Mouse (Mus musculus): Measurements from ENCODE around the gene Rasal2.
"Not testable (repeated sequence)": the region's sequence is repeated elsewhere in the genome, so short reads cannot be mapped to it uniquely, and the experiment has no call there.

The Rasal2 gene

DNA sequence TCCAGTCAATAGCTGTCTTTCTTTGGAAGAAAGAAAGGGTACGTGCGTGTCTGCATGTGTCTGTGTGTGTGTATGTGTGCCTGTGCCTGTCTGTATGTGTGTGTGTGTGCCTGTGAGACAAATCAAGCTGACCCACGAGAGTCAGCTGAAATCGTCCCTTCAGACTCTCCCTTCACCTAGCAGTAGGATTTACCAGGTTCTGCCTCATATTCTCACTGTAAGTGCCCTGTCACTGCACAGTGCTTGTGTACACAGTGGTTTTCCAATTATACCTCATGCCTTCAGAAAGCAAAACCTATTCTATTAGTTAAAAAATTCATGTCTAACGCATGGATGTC, 168.0 kb downstream of the Rasal2 start:
- DNase-seq (ENCODE audit: low read depth, low spot score) = no peak

DNA sequence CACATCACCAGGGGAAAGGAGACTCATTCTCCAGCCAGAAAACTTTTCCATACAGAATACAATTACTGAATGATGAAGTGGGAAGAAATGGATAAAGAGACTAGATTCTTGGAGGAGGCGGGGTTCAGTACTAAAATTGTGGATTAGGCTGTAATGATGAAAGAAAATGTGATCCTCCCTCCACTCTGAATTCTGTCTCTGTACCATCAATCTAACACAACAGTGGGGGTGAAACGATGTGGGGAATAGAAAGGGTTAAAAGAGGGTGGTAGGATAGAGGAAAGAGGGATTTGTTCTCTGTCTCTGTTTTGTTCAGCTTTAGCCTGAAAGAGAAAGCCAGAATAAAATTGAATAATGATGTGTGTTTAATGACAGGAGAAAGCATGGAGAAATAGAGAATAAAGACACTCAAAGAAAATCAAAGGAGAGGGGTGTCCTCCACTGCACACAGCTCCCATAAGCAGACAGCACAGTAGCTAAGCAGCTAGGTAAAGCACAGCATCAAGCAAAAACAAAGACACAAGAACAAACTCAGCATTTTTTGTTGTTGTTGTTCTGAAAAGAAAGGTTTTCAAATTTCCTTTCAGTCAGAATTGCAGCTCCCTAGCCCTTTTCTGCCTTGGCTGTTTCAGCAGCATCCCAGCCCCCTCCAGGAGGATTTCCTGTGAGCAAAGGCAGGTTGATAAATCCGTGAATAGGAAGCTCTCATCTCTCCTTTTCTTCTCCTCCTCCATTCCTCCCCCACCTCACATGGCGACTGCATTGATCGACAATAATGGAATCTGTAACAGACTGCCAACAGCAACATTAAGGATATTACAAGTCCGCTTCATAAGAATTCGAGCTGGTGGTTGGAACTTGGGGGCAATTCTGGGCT, 168.6 kb downstream of the Rasal2 start:
- no peak for DNase-seq (ENCODE audit: low read depth, low spot score)

DNA sequence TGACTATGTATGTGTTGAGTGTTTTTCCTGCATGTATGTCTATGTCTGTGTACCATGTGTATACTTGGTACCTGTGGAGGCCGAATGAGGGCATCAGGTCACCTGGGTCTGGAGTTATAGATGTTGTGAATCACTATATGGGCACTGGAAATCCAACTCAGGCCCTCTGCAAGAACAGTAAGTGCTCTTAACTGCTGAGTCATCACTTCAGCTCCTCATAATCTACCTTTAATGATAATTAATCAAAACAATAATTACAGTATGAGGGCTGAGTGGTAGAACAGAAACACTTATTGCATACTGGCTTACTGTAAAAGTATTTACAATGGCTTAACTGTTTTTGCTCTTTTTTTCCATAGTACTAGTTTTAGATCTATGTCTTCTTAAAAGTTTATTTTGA, 172.7 kb downstream of the Rasal2 start:
- DNase-seq (ENCODE audit: low read depth, low spot score) = no peak

DNA sequence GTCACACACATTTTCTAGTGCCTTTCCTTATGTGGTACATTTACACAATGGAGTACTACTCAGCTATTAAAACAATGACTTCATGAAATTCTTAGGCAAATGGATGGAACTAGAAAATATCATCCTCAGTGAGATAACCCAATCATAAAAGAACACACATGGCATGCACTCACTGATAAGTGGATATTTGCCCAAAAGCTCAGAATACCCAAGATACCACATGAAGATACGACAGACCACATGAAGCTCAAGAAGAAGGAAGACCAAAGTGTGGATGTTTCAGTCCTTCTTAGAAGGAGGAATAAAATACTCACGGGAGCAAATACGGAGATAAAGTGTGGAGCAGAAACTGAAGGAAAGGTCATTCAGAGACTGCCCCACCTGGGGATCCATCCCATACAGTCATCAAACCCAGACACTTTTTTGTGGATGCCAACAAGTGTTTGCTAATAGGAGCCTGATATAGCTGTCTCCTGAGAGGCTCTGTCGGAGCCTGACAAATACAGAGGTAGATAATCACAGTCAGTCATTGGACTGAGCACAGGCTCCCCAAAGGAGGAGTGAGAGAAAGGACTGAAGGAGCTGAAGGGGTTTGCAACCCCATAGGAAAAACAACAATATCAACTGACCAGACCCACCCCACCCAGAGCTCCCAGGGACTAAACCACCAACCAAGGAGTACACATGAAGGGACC, 175.6 kb downstream of the Rasal2 start:
- not testable (repeated sequence) for DNase-seq (ENCODE audit: low read depth, low spot score)

DNA sequence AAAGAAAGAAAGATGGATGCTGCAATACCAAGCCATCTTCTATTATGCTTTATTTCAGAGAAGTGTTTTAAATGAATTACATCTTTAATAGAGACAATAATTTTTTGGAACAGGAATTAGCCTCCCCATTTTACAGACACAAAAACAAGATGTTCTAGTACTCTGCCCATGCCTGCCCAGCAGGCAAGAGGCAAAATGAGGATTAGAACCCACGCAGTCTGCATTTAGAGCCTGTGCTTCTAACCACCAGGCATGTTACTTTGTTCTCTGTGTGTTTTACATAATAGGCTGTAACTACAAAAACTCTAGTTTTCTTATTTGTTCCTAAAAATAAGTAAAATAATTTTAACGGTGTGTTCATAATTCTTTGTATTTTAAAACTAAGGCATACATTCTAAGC, 178.9 kb downstream of the Rasal2 start:
- no peak for DNase-seq (ENCODE audit: low read depth, low spot score)

DNA sequence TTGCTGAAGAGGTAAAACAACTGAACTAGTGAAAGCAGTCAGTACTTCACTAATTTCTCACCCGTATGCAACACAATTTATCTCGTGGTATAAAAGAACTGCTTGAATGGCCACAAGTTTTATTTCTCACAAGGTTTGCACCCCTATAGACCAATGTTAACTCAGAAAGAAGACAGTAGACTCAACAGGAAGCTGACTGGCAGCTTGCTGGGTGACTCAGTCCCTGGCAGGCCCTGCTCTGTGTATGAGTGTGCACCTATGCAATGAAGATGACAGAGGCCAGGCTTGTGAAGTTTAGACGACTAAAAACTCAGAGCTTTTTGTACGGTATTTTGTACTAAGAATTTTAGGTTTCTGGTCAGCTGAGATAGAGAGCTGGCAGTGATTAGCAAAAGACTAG, 180.0 kb downstream of the Rasal2 start:
- DNase-seq (ENCODE audit: low read depth, low spot score) = no peak

DNA sequence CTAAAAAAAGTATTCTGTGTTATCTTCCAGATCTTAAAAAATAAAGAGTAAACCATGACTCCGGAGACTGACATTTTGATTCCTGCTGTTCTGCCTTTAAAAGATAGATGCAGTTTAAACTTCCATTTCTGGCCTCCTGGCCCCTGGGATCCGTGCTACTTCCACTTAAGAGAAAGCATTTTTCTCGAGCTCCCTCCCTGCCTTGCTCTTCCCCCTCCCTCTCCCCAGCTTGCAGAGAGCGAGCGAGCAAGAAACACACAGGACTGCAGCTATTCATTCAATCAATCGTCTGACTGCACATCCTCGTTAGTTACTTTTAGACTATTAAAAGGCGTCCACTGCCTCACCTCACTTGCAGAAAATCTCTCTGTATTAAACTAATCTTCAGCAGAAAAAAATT, 181.4 kb downstream of the Rasal2 start:
- no peak for DNase-seq (ENCODE audit: low read depth, low spot score)

DNA sequence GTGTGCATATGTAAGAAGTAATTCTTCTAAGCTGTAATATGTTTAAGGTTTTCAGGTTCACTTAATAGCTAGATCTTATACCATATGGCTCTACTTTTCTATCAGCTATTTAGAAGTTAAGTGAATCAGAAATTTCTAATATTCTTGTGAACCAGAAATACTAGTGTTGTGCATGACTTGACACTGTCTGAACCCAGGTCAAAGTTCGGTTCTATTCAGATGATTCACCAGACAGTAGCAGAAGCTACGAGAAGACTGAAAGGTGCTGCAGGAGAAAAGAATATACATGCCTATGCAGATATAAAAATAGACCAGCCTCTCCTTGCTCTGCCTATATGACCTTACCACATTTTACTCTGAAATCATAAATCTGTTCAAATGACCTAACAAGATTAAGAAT, 182.0 kb downstream of the Rasal2 start:
- DNase-seq (ENCODE audit: low read depth, low spot score) = no peak

DNA sequence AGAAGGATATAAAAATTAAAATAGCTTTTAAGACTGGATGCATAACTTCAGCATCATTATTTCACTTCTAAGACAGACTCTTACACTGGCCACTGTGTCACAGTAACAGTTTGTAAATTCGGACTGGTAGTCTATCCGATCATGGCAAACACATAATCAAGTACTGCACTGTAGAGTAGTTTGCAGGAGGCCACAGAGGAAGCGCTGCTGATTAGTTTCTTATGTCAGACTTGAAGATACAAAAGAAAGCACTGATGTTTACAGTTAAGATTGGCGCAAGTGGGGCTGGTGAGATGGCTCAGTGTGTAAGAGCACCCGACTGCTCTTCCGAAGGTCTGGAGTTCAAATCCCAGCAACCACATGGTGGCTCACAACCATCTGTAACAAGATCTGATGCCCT, 187.4 kb downstream of the Rasal2 start:
- DNase-seq (ENCODE audit: low read depth, low spot score) = no peak

DNA sequence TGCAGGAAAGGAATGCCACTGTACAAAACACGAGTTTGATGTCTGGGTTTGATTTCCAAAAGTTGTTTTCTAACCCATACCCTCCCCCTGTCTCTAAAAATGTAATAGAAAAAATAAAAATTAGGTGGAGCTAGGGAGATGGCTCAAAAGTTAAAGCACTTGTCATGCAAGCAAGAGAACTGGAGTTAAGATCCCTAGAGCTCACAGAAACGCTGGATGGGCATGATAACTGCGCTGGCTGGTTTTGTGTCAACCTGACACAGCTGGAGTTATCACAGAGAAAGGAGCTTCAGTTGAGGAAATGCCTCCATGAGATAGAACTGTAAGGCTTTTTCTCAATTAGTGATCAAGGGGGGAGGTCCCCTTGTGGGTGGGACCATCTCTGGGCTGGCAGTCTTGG, 191.5 kb downstream of the Rasal2 start:
- no peak for DNase-seq (ENCODE audit: low read depth, low spot score)

DNA sequence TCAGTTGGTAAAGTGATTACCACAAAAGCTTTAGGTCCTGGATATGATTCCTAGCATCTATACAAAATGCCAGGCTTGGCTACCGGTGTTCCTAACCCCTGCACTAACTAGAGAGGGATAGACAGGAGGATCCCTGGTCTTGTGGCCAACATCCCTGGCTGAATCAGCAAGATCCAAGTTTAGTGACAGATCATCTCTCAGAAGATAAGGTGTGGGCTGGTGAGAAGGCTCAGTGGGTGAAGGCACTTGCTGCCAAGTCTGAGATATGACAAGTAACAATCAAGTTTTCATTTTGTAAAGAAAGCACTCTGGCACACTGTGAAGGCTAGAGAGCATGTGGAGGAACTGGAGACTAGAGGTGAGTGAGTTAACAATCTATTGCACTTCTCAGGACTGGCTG, 191.9 kb downstream of the Rasal2 start:
- no peak for DNase-seq (ENCODE audit: low read depth, low spot score)

DNA sequence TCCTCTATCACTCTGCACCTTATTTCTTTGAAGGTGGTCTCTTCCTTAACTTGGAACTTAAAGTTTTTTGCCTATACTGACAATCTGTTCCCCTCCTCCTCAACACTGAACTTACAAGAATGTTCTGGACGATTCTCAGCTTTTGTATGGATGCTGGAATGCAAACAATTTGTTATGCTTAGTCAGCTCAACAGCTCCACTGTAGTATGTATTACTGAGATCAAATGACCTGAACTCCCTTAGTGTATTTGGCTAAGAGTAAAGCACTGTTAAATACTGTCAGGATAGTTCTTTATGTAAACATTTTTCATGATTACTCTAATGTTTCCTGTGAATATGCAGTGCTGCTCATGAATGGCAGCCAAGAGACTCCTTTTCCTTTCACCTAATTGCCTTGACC, 203.6 kb downstream of the Rasal2 start:
- no peak for DNase-seq (ENCODE audit: low read depth, low spot score)

DNA sequence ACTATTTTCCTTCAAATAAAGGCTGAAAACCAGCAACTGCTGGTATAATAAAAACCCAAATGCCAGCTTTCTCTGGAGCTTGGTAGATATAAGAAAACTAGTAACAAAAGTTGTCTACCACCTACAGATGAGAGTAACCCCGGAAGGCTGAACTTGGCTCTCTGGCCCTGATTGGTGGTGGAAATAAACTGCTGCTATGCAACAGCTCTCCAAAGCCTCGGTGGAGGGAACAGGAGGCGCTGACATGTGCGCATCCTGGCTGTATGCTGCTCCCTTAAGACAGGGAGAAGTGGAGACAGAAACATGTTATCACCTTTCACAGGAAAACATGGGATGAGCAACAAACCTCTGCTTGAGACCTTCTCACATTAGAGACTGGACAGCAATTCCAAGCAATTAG, 206.7 kb downstream of the Rasal2 start:
- no peak for DNase-seq (ENCODE audit: low read depth, low spot score)

DNA sequence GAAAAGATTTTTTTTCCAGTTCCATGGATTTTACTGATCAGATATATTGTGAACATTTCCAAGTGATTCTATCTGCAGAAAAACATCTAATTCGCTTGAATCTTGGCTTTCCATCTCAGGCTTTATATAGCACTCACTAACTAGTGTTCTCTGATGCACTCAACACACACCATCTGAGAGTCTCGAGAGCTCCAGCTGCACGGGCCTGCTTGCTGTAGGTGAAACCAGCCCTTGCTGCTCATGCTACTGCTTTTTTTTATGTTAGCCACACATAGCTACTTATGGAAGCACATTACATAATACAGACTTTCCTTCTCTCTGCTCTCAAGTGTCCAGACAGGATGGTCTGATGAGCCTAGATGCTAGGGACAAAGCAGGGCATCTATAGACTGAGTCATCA, 229.4 kb downstream of the Rasal2 start:
- no peak for DNase-seq (ENCODE audit: low read depth, low spot score)

DNA sequence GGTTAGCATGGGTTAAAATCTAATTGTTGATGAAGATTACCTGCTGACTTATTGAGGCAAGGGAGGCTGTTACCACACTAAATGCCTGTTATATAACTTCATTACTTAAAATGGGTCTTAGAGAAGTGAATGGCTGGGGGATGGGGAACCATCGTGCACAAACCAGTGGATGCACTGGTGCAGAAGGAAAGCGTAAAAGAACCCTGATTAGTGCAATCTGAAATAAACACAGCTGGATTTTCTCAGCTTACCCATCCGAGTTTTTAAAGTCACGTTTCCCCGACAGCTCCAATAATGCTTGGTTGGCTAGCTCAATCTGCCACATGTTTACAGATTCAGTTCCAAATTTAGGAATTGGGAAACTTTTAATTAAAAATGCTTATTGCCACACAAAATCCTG, 230.0 kb downstream of the Rasal2 start:
- DNase-seq (ENCODE audit: low read depth, low spot score) = no peak

DNA sequence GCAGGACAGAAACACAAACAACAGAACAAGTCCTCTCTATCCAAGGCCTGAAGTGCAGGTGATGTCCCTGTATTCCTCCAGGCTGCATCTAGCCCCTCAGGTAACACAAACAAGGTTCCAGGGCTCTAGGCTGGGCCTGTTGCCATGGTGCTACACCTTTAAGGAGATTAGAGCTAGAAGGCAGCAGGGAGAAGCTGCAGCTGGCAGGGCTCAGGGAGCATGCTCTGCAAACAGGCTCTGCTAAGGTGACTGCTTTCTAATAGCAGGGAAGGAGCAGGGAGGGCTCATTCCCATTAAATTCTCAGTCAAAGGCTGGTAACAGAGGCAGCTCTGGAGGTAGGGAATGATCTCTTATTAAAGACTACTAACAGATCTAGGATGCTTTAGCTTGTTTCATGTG, 231.3 kb downstream of the Rasal2 start:
- no peak for DNase-seq (ENCODE audit: low read depth, low spot score)

DNA sequence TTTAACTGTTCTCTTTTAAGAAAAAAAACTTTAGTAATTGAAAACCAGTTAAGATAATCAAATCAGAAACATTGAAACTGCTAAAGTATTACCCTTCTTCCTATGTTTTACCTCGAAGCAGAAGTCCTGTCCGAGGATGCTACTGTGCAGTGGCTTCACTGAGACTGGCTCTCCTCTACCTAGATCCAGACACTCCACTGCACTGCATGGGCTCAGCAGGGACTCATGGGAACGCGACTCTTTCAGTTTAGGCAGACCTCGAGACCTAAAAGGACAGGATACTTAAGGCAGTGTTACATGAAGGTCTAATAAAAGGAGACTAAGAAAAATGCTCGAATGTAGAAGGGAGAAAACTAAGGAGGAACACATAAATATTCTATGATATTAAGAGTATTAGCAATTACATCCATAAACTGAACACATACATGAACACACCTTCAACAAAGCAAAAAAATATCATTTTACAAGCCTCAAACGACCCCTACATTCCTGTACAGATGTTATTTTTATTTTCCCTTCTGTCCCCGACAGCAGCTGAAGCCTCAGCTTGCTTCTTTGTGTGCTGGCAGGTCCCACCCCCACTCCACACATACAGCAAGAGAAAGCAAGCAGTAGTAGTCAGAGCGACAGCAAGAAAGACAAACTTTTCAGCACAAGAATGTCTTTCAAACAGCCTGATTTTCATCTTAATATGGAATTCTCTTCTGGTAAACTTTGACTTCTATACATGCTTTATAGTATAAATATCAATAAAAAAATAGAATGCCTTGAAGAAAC, 233.2 kb downstream of the Rasal2 start:
- no peak for DNase-seq (ENCODE audit: low read depth, low spot score)

DNA sequence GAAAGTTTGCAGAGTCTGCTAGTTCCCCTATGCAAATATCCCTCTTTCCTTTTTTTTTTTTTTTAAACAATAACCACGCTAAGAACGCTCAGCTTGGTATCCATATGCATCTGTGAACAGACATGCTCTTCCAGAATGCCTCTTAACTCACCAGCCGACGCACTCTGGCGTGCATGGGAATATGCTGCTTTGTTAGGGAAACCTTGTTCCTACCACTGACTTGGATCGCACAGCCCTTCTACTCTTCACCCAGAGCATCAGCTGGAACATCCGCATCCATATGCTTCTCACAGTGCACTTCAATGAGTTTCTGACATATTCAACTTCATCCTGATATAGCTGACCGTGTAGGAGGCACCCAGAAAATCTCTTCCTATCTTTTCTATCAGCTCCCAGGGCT, 243.1 kb downstream of the Rasal2 start:
- DNase-seq (ENCODE audit: low read depth, low spot score) = no peak

DNA sequence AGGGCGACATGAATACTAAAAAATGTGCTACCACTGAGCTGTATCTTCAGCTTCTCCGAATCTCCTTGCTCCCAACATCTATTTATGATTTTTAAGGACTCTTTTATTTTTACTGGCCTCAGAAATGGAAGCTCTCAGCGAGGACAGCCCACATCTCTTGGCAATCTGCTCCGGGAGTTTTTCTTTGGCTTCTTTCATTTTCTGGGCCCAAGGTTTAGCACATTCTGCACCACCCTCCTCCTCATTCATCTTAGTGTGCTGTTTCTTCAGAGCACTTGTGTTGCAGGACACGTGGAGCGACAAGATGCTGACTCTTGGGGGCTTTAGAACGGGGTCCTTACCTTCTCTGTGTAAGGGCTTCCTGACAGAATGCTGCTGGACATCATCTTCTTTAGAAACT, 243.5 kb downstream of the Rasal2 start:
- DNase-seq (ENCODE audit: low read depth, low spot score) = no peak

DNA sequence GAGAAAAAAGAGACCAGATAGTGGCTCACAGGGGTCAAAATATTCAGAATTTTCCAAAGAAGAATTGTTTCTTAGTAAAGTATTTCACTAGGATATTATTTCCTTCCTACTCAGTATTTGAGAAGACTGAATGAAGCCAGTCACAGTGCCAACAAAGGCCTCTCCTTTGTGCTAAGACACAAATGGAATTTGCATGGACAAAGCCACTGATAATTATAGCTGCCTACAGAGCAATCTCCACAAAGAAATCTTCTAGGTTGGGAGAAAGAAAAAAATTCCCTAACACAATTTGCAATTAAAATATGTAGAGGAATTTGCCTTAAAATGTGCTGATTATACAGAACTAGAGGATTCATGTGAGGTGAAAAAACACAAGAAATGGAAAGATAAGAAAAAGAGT, 258.6 kb downstream of the Rasal2 start:
- DNase-seq (ENCODE audit: low read depth, low spot score) = no peak

DNA sequence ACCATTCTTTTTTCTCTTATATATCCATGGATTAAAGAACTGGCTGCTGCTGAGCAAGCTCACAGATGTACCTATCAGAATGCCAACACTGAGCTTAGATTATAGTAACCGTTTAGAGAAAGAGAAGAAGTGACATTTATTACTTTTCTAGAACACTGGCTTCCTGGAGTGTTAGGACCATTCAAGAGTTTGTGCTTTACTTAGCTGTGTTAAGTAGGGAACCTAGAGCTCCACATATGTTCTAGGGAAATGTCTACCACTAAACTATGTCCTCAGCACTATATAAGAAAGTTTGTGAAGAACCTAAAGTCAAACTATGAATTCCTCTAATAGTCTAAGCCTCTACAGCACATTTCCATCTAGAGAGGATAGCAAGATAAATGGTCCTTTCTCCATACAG, 262.3 kb downstream of the Rasal2 start:
- no peak for DNase-seq (ENCODE audit: low read depth, low spot score)

DNA sequence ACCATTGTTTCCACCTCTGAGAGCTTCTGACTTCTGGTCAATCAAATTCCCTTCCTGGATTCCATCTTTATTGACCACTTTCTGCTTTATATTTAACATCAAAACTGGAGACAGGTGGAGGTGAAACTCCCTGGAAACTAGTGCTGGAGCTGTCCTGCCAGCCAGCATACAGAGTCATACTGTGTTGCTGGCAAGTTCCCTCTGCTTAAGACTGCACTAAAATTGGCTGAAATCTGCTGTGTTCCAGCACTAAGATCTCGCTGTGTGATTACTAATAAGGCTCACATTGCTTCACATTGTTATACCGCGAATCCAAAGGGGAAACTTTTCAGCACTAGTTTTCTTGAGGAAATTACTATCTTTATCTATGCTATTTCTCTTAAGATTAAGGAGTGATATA, 267.8 kb downstream of the Rasal2 start:
- no peak for DNase-seq (ENCODE audit: low read depth, low spot score)

Data from c-Kit-negative CD71-positive TER-119-positive erythroid progenitor cells, embryonic 14.5 days (primary cell).